Mouse (Mus musculus) erythroblast, embryonic 14.5 days (primary cell): ENCODE data around the gene Exph5.

Source experiments
- GATA1 ChIP-seq: IDR thresholded peaks from 2 replicates; pipeline ENCODE4 v1.6.1; 2012; ENCODE audit warnings: low read length, inconsistent platforms, mixed read lengths
- TAL1 ChIP-seq: IDR thresholded peaks from 3 replicates; pipeline ENCODE4 v1.6.1; 2012; ENCODE audit warnings: low read length, inconsistent platforms, mixed read lengths

GRCm38 (mm10) chr9:53408953-53409361 is 107.5 kb downstream of the Exph5 start:
- no peak for TF ChIP-seq GATA1
- no peak for TF ChIP-seq TAL1
